Mouse (Mus musculus) gastrocnemius, postnatal 14 days (tissue): Measurements from ENCODE around the gene Slc25a22. TPM values are rescaled to one million over a fixed set of nuclear protein-coding genes. Genes with fewer than 3 reads are reported as not detected.
A peak's percentile ranks its signal among the peaks of the same experiment; 100 is the strongest.

Source experiments
- DNase-seq: peaks from one replicate; pipeline ENCODE4 v3.0.0; 2021; ENCODE audit warnings: mixed read lengths
- intact Hi-C: fragments of 180-260 bp; cut with DNase I; formaldehyde crosslinking; loops from one replicate; pipeline ENCODE4 v1.15.1; 2025; ENCODE audit warnings: low total_unique reads
- long read RNA-seq, 2 experiments: library from polyadenylated mRNA; stranded (forward); transcript quantifications; one replicate each; pipeline ENCODE4 v2.0.0; 2021
- total RNA-seq, 2 experiments: library from RNA; stranded (reverse); gene quantifications; 2 replicates each; pipeline ENCODE4 v1.2.3; 2021

The Slc25a22 gene
- total RNA-seq, result 10 to 100 TPM; 14.8 to 32.4 TPM
- long read RNA-seq, experiment 1, full-length matches to known transcripts, result 11 of 37 reads
- long read RNA-seq, experiment 1, partial matches to known transcripts, result 8 of 37 reads
- long read RNA-seq, experiment 1, other reads (novel, unspliced or antisense), result 18 of 37 reads
- long read RNA-seq, experiment 2, full-length matches to known transcripts, result 5 of 37 reads
- long read RNA-seq, experiment 2, partial matches to known transcripts, result 6 of 37 reads
- long read RNA-seq, experiment 2, other reads (novel, unspliced or antisense), result 26 of 37 reads

DNA sequence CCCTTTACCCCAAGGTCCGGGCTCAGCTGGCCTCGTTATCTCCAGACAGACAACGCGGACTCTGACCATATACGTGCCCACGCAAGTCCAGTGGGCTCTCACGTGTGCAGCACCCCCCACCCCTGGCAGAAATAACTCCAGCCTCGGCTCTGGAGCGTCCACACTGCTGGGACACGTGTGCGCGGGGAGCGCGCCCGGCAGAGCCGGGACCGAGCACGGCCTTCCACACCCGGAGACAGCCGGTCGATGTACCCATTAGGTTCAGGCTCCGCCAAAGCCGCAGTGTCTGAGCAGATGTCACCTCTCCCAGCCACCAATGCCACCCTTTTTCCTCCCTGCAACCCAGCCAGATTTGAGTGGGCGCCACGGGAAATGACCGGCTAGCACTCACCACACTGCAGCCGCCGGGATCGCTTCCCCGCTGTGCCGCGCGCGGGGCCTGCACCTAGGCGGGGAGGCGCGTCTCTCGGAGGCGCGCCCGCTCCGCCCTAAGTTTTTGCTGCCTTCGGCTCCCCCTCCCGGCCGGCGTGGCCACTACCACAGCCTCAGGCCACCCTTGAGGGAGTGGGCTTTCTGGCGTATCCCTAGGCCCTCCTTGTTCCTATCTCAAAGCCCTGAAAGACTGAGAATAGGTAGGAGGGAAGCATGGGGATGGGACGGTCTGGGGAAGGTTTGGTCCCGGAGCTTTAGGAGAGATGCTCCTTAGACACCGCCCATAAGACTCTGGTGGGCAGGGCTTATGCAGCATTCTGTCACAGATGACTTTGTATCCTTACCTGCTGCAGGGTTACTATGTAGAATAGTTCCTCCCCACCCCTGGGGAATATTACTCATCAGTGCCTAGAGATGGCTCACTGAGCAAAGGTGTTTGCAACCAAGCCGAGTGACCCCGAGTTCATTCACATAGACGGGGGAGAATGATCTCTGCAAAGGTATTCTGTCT is at the start of gene Slc25a22:
TSS of gene Slc25a22 (minus strand) at position 715 of the 943 bp plus-strand sequence.
- intact Hi-C loops, result no loop called here
- DNase-seq, result peak; percentile 86

DNA sequence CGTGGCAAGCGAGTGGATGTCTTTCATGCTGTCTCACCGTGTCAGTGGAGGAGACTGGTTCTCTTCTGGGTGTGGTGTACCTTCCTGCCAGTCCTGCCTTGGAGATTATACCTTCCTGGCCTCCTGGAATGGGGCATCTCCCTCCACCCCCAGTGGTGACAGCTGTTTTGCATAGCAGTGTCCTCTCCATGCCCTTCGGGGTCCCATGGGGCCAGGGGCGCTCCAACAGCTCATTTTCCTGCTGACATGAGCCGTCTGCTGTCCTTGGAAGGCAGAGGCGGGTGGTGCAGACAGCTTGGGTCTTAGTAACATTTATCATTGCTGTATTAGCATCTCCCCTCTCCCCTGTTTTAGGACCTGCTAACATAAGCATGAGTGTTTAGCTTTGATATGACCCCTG is 49.4 kb upstream of the Slc25a22 start:
- no peak for DNase-seq
- intact Hi-C loops, result no loop called here

DNA sequence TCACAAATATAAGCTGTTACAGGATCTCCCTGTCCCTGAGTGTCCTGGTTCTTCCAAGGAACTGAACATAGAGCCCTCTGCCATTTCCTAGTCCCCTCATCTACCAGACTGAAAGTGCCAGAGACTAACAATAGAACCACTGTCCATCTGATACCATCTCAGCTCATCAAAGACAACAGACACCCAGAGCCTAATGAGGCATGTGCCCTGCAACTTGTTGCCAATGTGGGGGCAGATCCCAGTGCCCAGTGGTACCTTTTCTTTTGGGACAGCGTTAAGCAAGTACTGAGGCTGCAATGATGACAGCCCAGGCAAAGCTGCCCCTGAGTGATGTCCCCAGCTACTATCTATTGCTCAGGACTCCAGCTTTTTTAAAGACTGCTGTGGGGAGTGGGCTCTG is 48.5 kb upstream of the Slc25a22 start:
- intact Hi-C loops, result no loop called here
- no peak for DNase-seq

DNA sequence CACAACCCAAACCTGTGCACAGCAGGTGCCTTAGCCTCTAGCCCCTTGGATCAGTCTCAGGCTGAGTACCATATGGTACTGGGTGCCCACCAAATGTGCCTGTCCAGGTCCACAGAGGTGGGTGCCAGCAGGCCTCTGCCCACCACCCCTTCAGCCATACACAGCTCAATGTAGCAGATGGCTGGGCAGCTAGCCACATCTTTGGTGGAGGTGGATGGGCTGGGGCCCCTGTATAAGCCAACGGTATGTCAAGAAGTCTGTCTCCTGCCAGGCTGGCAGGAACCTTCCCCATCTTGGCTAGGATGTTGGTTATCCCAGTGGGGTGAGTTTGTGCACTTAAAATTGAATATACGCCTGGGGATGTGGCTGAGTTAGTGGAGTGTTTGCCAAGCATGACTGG is 47.9 kb upstream of the Slc25a22 start:
- no peak for DNase-seq
- intact Hi-C loops, result loop anchor here (2.0 kb wide), 1 partner anchor 39 kb away; no protein-coding TSS in a partner anchor

DNA sequence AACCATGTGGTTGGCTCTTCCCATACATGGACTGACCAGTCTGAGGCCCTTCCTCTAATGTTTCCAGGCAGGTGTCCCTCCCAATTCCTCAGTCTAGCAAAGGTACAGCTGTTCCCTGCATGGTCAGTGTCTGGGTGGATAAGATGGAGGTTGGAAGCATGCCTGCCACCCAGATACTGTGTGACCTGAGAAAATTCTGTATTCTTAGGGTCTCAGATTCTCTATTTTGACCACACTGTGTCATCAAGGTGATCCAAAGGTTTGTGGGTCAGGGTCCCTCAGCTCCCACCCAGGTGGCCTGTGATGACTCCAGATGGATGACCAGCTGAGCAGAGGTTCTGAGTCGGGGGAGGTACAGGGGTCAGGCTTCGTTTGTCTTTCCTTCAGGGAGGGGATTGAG is 47.5 kb upstream of the Slc25a22 start:
- no peak for DNase-seq
- intact Hi-C loops, result loop anchor here (2.0 kb wide), 1 partner anchor 40 kb away; no protein-coding TSS in a partner anchor

DNA sequence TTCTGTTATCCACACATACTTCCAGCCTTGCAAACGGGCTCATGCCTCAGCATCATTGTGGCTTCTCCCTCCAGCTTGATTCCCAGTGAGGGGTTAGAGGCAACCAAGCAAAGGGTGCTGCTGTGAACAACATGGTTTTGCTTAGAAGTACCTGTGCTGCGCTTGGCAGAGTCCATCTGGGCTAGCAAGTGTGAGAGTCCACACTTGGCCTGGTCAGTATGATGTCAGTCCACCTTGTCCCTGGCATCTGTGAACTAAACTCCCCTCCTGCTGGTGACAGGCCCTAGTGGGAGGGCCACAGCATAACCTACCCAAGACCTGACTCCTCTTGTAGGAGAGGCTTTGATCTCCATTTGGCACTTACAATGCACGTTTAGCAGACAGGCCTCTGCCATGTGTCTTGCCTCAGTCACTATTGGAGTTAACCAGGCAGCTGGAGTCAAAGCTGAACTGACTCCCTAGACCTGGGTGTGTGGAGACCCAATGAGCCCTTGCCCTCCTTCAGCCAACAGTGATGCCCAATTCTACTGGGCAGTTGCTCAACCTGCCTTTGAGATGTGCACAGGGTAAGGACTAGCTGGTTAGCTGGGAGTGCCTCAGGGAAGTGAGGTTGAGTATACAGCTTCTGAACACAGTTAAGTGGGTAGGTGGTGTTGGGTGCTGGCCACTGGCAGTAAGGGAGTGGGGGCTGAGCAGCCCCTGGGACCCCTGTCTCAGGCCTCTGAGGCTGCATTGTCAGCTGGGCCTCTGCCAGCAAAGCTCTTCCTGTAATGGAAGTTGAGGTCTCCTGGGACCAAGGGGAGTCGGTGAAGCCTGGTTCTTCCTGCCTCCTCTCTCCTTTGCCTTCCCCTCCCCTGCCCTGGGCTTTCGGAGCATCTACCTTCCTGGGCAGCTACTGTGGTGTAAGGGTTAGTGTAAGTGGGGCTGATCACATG is 46.8 kb upstream of the Slc25a22 start:
- intact Hi-C loops, result loop anchor here (2.0 to 5.0 kb wide), 2 partner anchors 40 to 178 kb away; no protein-coding TSS in a partner anchor
- no peak for DNase-seq

DNA sequence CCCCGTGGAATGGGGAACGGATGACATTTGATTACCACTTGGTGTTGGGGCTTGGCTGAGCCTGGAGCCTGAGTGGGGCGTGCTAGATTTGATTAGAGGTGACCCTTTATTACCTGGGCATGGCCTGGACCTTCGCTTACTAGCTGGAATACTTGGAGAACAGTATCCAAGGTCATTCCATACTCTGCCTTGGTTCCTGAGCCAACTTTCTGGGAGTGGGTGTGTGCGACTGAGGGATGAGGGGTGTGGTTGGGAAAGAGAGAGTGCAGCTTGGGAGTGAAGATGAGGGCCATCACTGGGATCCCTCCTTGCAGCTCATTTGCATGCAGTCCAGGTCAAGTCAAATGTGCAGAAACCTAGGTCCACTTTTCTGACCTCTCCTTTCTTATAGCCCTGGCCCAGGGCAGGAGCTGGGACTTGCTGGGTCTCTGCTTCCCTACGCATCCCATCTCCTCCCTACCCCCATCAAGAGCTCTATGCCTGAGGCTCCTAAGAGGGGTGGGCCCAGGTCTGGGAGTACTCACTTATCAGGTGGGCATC is 45.5 kb upstream of the Slc25a22 start:
- intact Hi-C loops, result loop anchor here (5.0 kb wide), 1 partner anchor 179 kb away; no protein-coding TSS in a partner anchor

DNA sequence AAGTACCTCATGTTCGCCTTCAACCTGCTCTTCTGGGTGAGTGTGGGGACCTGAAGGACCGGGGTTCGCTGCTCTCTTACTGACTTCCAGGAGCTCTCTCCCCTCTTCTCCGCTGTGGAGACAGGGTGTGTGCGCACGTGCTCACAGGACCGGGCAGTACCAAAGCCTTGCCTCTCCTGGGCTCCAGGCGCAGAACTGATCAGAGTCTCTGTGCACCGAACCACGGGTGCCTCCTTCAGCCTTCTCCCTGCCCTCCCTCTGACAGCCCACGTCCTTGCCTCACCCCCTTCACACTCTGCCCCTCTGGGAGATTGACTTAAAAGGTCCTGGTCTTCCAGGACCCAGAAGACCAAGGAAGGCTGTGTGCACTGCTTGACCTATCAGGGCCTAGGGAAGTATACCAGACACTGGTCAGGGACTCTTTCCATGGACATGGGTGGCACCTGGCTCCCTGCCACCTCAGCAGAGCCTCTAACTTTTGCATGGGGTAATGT is 44.9 kb upstream of the Slc25a22 start:
- intact Hi-C loops, result loop anchor here (5.0 kb wide), 1 partner anchor 180 kb away; no protein-coding TSS in a partner anchor
- DNase-seq, result no peak

More for the DNA sequence above, 45.5 kb upstream of the Slc25a22 start:
- DNase-seq, result no peak

DNA sequence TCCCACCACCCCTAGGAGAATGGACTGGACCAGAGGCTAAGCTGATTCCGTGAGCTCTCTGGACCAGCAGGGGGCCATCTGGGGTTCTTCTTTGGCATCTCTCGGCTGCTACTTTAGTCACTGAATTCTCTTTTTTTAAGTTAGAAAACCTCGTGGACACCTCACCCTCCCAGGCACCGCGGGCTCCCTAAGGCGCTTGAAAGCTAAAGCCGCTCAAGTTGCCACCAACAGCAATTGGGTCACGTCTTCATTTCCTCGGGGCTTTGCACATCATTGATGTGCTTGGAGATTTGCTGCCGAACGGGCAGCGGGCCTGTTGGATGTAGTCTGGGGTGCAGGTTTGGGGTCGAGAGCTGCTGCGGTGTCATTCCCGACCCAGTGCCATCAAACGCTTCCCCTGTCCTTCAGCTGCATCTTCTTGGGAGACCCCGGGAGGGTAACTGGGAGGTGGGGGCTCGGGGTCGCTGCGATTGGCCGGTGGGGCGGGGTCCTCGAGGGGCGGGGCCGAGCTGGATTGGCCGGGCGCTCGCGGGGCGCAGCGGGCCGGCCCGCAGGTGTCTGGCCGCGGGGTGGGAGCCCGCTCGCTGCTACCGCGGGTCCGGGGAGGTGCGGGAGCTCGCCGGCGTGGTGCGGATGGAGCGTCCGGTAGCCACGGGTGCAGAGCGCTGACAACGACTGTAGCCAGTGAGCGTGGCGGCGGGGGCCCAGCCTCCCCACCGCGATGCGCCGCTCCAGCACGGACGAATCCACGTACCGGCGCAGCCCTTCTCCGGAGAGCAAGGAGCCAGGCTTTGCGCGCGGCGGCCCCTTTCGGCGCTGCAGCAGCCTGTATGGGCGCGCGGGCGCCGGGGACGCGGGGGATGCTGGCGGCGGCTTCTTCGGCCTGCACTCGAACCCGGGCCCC is 44.1 kb upstream of the Slc25a22 start:
- intact Hi-C loops, result loop anchor here (5.0 kb wide), 1 partner anchor 181 kb away; no protein-coding TSS in a partner anchor
- peak; percentile 54 for DNase-seq

DNA sequence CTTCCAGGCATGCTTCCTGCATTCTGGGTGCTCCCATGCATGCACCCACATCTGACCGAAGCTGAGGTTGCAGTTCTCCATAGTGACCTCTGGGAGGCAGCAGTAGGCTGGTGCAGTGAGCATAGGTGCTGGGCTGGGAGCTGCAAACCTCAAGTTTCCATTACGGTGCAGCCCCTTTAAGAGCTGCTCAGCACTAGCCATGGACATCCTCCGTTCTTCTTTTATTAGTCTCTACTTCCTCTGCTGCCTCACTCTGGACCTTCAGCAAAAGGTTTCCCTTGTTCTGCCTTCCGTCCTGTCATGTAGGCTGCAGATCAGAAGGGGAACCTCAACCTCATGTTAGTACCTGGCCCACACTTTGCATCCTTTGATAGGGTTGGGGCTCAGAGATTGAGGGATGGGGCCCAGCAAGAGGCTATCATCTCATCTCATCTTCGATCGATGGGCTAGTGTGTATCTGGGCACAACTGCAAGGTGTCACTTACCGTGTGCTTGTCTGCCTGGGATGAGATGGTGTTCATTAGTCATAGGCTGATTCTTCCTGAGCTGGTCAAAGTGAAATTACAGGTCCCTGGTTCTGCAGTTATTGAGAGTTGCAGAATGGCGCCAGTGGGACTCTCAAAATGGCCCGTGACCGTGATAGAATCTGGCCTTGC is 43.3 kb upstream of the Slc25a22 start:
- DNase-seq, result no peak
- intact Hi-C loops, result loop anchor here (5.0 kb wide), 1 partner anchor 181 kb away; no protein-coding TSS in a partner anchor

DNA sequence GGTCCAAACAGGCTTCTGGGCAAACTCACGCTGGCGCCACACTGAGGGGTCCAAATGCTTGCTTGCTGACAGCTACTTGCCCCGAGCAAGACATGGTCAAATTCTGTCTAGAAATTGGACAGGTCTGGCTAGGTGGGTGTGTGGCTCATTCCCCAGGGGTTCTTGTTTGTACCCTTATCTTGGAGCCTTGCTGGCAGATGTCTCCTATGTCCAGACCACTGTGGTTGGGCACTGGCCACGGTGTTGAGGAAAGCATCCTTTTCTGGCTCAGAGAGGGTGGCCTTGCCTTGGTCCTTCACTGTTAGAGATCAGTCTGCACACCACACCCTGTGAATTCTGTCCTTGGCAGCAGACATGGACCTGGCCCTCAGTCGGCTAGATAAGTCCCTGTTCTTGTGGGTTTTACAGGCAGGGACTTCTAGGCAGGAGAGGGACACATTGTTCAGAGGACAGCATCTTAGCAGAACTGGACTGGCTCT is 40.6 kb upstream of the Slc25a22 start:
- intact Hi-C loops, result no loop called here
- DNase-seq, result no peak

DNA sequence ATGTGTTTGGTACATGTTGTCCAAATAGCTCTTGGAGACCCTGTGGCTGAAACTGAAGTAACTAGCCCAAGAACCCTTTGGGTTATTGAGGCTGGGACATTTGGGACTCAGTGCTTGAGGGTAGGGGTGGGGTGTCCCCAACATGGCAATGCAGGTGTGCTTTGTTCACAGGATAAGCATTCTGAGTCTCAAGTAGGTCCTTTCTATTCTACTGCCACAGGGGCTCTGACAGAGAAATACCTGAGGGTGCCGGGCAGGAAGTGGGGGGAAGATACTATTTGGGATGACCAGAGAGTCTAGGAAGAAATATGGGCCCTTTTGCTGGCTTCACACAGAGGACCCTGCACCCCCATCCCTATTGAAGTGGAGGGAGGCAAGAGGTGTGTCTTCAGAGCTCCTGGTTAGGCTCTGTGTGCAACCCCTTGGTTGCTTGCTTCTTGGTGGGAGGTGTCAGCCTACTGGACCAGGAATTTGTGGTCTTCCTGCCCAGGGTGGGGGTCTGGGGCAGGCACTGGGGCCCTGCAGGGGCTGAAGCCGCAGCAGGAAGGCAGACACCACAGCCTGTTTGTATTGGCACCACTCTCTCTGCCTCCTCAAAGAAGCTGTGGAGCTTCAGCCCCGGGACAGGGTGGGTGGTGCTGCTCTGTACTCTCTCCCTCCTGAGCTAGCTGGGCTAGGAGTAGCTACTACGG is 40.0 kb upstream of the Slc25a22 start:
- no peak for DNase-seq
- intact Hi-C loops, result no loop called here

DNA sequence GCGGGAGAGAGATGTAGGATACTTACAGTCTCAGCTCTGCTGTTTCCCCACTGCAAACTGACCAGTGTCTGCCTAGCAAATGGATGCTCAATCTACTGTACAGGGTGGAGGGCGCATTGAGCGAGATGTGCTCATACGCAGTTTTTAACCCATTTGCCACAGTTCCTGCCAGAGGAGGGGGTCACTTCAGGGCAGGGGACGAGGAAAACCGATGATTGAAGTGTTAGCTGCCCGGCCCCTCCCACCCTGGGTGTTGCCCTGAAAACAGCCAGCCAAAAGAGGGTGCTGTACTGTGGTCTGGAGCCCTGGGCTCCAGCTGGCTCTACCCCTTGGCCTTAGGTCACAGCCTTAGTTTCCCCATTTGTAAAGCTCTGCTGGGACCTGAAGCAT is 39.3 kb upstream of the Slc25a22 start:
- no peak for DNase-seq

DNA sequence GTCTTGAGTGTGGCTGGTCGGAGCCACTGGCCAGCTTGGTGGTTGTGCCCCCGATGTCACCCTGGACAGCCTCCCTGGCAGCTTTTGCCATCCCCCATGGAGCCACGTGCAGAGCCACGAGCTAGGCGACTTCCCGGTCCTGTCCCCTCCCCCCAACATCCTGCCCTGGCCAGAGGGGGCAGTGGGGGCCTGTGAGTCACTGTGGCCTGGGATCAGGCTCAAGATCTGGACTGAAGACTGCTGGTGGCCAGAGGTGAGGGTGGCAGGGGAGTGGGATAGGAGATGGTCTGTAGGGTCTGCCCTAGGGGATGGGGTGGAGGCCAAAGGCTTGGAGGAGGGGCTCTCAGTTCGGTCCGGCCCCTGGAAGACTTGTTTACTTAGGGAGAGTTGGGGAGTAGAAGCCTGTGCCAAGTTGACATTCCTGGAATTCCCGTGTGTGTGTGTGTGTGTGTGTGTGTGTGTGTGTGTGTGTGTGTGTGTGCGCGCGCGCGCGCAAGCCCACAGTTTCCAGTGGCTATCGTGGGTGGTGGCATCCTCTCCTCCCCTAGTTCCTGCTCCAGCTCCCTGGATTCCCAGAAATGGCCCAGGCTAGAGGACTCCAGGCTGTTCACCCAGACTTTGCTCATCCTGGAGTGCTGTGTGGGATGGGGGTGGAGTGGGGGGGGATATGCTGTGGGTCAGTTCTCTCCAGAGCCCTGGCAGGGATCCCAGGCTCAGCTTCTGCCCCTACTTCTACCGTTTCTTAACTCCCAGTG is 38.7 kb upstream of the Slc25a22 start:
- peak; percentile 86 for DNase-seq
- intact Hi-C loops, result no loop called here

More for the DNA sequence above, 39.3 kb upstream of the Slc25a22 start:
- intact Hi-C loops, result no loop called here

DNA sequence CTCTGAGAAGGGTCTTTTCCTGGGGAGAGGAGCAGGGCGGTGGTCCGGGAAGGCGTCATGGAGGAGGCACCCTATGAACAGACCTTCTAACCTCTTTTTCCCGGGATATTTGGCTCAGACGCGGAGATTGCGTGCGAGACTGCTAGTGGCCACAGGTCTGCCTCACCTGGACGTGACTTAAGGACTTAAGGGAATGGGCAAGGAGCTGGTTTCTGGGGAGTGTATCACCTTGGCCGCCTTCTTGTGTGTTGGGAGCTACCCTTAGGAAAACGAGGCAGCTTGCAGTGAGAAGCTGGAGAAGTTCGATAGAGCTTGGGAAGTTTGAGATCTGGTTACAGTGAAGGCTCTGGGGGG is 38.1 kb upstream of the Slc25a22 start:
- intact Hi-C loops, result no loop called here
- no peak for DNase-seq
